Mouse (Mus musculus) E14TG2a.4 (cell line): ENCODE measurements at regions not wholly inside any gene's neighbourhood (a gene's known extent, or its start where the extent isn't known, plus 50 kb on each side); places are given as distances from the start of the nearest gene placed in this dataset.

ENCODE experiments used
- CTCF ChIP-seq: conservative IDR thresholded peaks from 2 replicates; pipeline ENCODE4 v1.5.1; 2014; ENCODE audit warnings: low read length
- NANOG ChIP-seq: IDR thresholded peaks from 2 replicates; pipeline ENCODE4 v1.6.1; 2014; ENCODE audit warnings: borderline replicate concordance, low read length, mixed read lengths

DNA sequence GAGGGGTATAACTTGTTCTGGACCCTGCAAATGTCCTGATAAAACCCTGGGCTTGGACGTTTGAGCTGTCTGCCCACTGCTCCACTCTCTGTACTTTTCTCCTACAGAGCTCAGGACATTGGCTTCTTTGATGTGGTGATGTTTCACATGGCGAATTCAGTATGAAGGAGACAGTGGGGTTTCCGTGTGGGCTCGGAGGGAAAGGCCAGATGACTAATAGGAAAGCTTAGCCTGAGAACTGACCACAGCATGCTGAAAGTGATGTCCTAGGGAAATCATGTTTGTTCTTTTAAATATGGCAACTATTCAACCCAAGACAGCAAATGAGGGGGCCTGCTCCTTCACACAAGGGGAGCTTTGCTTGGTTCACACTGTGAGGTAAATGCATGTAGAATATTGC lies 332.6 kb downstream of the Lnpk start:
- TF ChIP-seq CTCF (no peak), NANOG (no peak)
